Mouse (Mus musculus) lung, adult 2 months (tissue): Measurements from ENCODE around the gene Eml2.

Source experiments
- CTCF ChIP-seq: fragments of 200-500 bp; IDR thresholded peaks from 2 replicates; pipeline ENCODE4 v1.5.1; 2011; ENCODE audit warnings: mild to moderate bottlenecking, low read length, control low read depth; ENCODE audit not compliant: insufficient read depth
- POLR2A ChIP-seq: fragments of 200-500 bp; IDR thresholded peaks from 2 replicates; pipeline ENCODE4 v1.6.1; 2011; ENCODE audit warnings: low read depth, mild to moderate bottlenecking, control low read depth, low read length, borderline replicate concordance; ENCODE audit errors: extremely low read depth

- no peak for TF ChIP-seq POLR2A
- no peak for TF ChIP-seq CTCF
Measured at GRCm38 (mm10) chr7:19217492-19217891, 41.3 kb downstream of the Eml2 start.
